Mouse (Mus musculus) cortical plate, adult 2 months (tissue): ENCODE measurements around the gene Hip1r.

Experiments used
- CTCF ChIP-seq: fragments of 200-500 bp; IDR thresholded peaks from 2 replicates; pipeline ENCODE4 v1.5.1; 2011; ENCODE audit warnings: mild to moderate bottlenecking, control low read depth, low read length; ENCODE audit not compliant: insufficient read depth; ENCODE audit errors: extremely low read depth
- POLR2A ChIP-seq: fragments of 200-500 bp; IDR thresholded peaks from 2 replicates; pipeline ENCODE4 v1.6.1; 2011; ENCODE audit warnings: mild to moderate bottlenecking, low read length, control low read depth; ENCODE audit not compliant: insufficient read depth; ENCODE audit errors: extremely low read depth

DNA sequence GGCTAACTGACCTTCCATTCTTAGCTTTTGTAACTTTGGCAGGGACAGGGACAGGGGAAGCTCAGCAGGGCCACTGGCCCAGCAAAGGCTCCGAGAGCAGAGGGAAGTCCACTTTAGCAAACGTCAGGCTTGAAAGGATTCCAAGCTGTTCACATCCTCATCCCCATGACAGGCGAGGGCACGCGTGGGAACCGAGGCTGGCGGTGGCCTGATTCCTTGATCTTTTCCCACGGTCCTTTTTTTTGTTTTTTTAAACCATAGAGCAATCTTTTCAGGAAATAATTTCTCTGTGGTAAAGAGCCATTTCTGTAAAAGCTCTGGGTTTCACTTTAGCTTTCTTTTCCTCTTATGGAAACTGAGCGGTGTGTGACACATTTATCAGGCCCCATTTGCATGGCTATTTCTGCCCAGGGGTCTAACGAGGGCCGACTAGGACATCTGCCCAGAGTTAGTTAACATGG is 41.4 kb downstream of the Hip1r start:
- no peak for TF ChIP-seq CTCF
- TF ChIP-seq POLR2A: no peak
